Mouse (Mus musculus): ENCODE results near the gene Glrx5. TPM values are rescaled to one million over a fixed set of nuclear protein-coding genes. Genes with fewer than 3 reads are reported as not detected.

The Glrx5 gene
- polyA plus RNA-seq, 1 experiment from 2014 or later = 246 TPM

GRCm38 (mm10) chr12:105075496-105075895 is 43.0 kb downstream of the Glrx5 start:
- Histone ChIP-seq H3K36me3 (no peaks in the 10 kb centered on the region), H3K27me3 (ENCODE audit: low read depth, poor library complexity, severe bottlenecking) (0 out of 2 replicates have a peak, but pooled peaks cover 6% of the 10 kb centered on the region), H3K9me3 (replicated peaks) (no peaks in the 10 kb centered on the region), H3K4me3 (no peak overlapping the region), H3K4me1 (peaks cover 14% of the 10 kb centered on the region), H3K27ac (replicated peaks) (0 out of 2 replicates have a peak overlapping the region, but pooled peaks have one; percentile 33)
- no peak for DNase-seq (ENCODE audit: low spot score)
- 73% methylated on average over 7 of the region's 7 CpGs for WGBS

DNA sequence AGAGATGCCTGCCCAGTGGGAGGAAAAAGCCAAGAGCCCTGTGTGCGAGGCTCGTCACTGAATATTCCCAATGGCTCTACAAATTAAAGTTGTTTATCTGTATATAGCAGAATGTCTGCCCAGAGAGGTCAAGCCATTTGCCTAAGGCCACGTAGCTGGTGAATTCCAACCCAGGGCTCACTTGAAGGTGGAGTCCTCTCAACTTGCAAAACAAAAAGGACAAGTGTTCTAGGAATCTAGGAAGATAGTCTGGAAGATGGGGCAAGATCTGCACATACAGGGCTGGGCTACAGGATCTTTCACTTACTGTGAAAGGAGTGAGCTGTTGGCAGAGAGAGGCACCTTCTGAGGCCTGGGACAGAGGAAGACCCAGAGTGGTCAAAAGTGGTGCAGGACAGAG is 44.0 kb downstream of the Glrx5 start:
- 95% methylated on average over 3 of the region's 3 CpGs for WGBS
- H3K4me3 ChIP-seq = no peak overlapping the region
- no peaks in the 10 kb centered on the region for H3K36me3 ChIP-seq
- peak overlapping the region; percentile 33; the same call in 1 of the 2 replicates for H3K27ac ChIP-seq (replicated peaks)
- no peaks in the 10 kb centered on the region for H3K9me3 ChIP-seq (replicated peaks)
- 0 out of 2 replicates have a peak, but pooled peaks cover 6% of the 10 kb centered on the region for H3K27me3 ChIP-seq (ENCODE audit: low read depth, poor library complexity, severe bottlenecking)
- peaks cover 14% of the 10 kb centered on the region for H3K4me1 ChIP-seq
- no peak for DNase-seq (ENCODE audit: low spot score)

- H3K27ac ChIP-seq (replicated peaks) = no peak overlapping the region
- peaks cover 14% of the 10 kb centered on the region for H3K4me1 ChIP-seq
- H3K27me3 ChIP-seq (ENCODE audit: low read depth, poor library complexity, severe bottlenecking) = 0 out of 2 replicates have a peak, but pooled peaks cover 6% of the 10 kb centered on the region
- no peak overlapping the region for H3K4me3 ChIP-seq
- no peaks in the 10 kb centered on the region for H3K36me3 ChIP-seq
- H3K9me3 ChIP-seq (replicated peaks) = no peaks in the 10 kb centered on the region
- DNase-seq (ENCODE audit: low spot score) = no peak
- WGBS = 88% methylated on average over 2 of the region's 2 CpGs
Measured at GRCm38 (mm10) chr12:105077232-105077631, 44.7 kb downstream of the Glrx5 start.

DNA sequence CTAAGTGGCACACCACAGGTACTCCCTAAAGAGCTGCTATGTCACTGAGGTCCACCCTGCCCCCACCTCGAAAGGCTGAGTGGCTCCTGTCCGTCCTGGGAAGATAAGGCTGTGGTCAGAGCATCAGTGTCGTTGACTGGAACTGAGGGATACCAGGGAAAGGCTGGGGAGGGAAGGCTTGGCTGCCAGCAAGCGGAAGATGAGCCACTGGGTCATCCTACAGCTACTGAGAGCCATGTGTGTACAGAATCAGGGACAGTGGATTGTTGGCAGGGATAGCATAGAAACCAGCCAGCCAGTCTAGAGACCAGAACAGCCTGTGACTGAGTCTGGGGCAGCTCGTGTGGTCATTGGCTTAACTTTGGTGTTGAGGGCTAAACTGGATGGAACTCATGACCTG is 51.7 kb downstream of the Glrx5 start:
- Histone ChIP-seq H3K36me3 (no peaks in the 10 kb centered on the region), H3K27me3 (ENCODE audit: low read depth, poor library complexity, severe bottlenecking) (peaks cover 19% of the 10 kb centered on the region), H3K9me3 (replicated peaks) (no peaks in the 10 kb centered on the region), H3K4me1 (peaks cover 14% of the 10 kb centered on the region), H3K27ac (replicated peaks) (no peak overlapping the region), H3K4me3 (no peak overlapping the region)
- DNase-seq (ENCODE audit: low spot score) = no peak
- WGBS = 77% methylated on average over 5 of the region's 5 CpGs

DNA sequence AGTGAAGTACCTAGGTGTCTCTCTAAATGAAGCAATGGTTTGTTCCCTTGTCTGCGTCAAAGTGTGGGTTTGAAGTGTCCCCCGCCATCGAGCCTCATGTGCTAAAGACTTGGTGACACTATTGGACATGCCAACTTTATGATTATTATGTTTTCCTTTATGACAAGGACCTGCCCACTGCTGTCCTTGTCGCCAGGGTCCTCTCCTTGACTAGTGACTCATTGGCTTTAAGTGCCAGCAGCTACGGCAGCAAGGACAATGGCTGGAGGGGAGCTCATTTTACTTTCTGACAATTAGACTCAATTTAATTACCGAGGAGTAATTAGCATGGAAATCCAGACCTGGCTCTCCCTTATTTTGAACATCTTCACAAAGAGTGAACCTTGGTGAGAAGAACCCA is 52.3 kb downstream of the Glrx5 start:
- 90% methylated on average over 6 of the region's 6 CpGs for WGBS
- Histone ChIP-seq H3K4me1 (peaks cover 20% of the 10 kb centered on the region), H3K27me3 (ENCODE audit: low read depth, poor library complexity, severe bottlenecking) (peaks cover 19% of the 10 kb centered on the region), H3K4me3 (no peak overlapping the region), H3K27ac (replicated peaks) (no peak overlapping the region), H3K9me3 (replicated peaks) (no peaks in the 10 kb centered on the region), H3K36me3 (no peaks in the 10 kb centered on the region)
- no peak for DNase-seq (ENCODE audit: low spot score)

GRCm38 (mm10) chr12:105085296-105085695 is 52.8 kb downstream of the Glrx5 start:
- Histone ChIP-seq H3K36me3 (no peaks in the 10 kb centered on the region), H3K4me1 (peaks cover 21% of the 10 kb centered on the region), H3K27ac (replicated peaks) (no peak overlapping the region), H3K27me3 (ENCODE audit: low read depth, poor library complexity, severe bottlenecking) (peaks cover 19% of the 10 kb centered on the region), H3K4me3 (no peak overlapping the region), H3K9me3 (replicated peaks) (no peaks in the 10 kb centered on the region)
- no peak for DNase-seq (ENCODE audit: low spot score)
- WGBS = 82% methylated on average over 12 of the region's 12 CpGs

- WGBS = 98% methylated on average over 6 of the region's 6 CpGs
Measured at GRCm38 (mm10) chr12:105086781-105087180, 54.3 kb downstream of the Glrx5 start.

GRCm38 (mm10) chr12:105087353-105087752 is 54.9 kb downstream of the Glrx5 start:
- 80% methylated on average over 3 of the region's 3 CpGs for WGBS
- no peaks in the 10 kb centered on the region for H3K36me3 ChIP-seq
- no peak for DNase-seq (ENCODE audit: low spot score)

More at GRCm38 (mm10) chr12:105086781-105087180, 54.3 kb downstream of the Glrx5 start:
- H3K4me3 ChIP-seq = no peak overlapping the region
- peaks cover 30% of the 10 kb centered on the region for H3K27me3 ChIP-seq (ENCODE audit: low read depth, poor library complexity, severe bottlenecking)
- H3K4me1 ChIP-seq = peaks cover 21% of the 10 kb centered on the region
- H3K27ac ChIP-seq (replicated peaks) = no peak overlapping the region
- no peaks in the 10 kb centered on the region for H3K36me3 ChIP-seq
- 0 out of 2 replicates have a peak, but pooled peaks cover 3% of the 10 kb centered on the region for H3K9me3 ChIP-seq (replicated peaks)
- DNase-seq (ENCODE audit: low spot score) = no peak

GRCm38 (mm10) chr12:105089231-105089630 is 56.7 kb downstream of the Glrx5 start:
- 31% methylated on average over 5 of the region's 5 CpGs for WGBS
- H3K4me1 ChIP-seq = peaks cover 42% of the 10 kb centered on the region
- peak; percentile 65 for DNase-seq (ENCODE audit: low spot score)
- H3K4me3 ChIP-seq = no peak overlapping the region
- 0 out of 2 replicates have a peak, but pooled peaks cover 3% of the 10 kb centered on the region for H3K9me3 ChIP-seq (replicated peaks)
- 0 out of 2 replicates have a peak overlapping the region, but pooled peaks have one; percentile 17 for H3K27ac ChIP-seq (replicated peaks)
- no peaks in the 10 kb centered on the region for H3K36me3 ChIP-seq
- peaks cover 42% of the 10 kb centered on the region for H3K27me3 ChIP-seq (ENCODE audit: low read depth, poor library complexity, severe bottlenecking)

More at GRCm38 (mm10) chr12:105087353-105087752, 54.9 kb downstream of the Glrx5 start:
- Histone ChIP-seq H3K4me3 (no peak overlapping the region), H3K9me3 (replicated peaks) (0 out of 2 replicates have a peak, but pooled peaks cover 3% of the 10 kb centered on the region), H3K27ac (replicated peaks) (no peak overlapping the region), H3K4me1 (peaks cover 23% of the 10 kb centered on the region), H3K27me3 (ENCODE audit: low read depth, poor library complexity, severe bottlenecking) (peaks cover 36% of the 10 kb centered on the region)

- Histone ChIP-seq H3K27me3 (ENCODE audit: low read depth, poor library complexity, severe bottlenecking) (peaks cover 47% of the 10 kb centered on the region), H3K4me3 (no peak overlapping the region), H3K9me3 (replicated peaks) (0 out of 2 replicates have a peak, but pooled peaks cover 3% of the 10 kb centered on the region), H3K36me3 (no peaks in the 10 kb centered on the region), H3K27ac (replicated peaks) (no peak overlapping the region), H3K4me1 (peaks cover 42% of the 10 kb centered on the region)
- WGBS = 87% methylated on average over 6 of the region's 6 CpGs
- DNase-seq (ENCODE audit: low spot score) = no peak
Measured at GRCm38 (mm10) chr12:105091604-105092003, 59.1 kb downstream of the Glrx5 start.

Small RNAs within 50 kb of the gene (microRNA-seq; reads per million reads assigned to microRNA genes)
- 2.1 reads per million for gene Mir3069

Other genes starting within 250 kb of the Glrx5 start
- gene Clmn, start 167.6 kb upstream of the Glrx5 start, polyA plus RNA-seq (2016; fragmentation: Nextera tagmentation; extraction: Ambion mirVana) = 1.7 and 1.9 TPM in 2 replicates
- gene Syne3, start 22.9 kb upstream of the Glrx5 start, polyA plus RNA-seq (2016; fragmentation: Nextera tagmentation; extraction: Ambion mirVana) = 0.10 and 0.14 TPM in 2 replicates
- gene Tcl1b2, start 113.3 kb downstream of the Glrx5 start, polyA plus RNA-seq (2016; fragmentation: Nextera tagmentation; extraction: Ambion mirVana) = not detected in 2 replicates
- gene Tcl1b1, start 127.0 kb downstream of the Glrx5 start, polyA plus RNA-seq (2016; fragmentation: Nextera tagmentation; extraction: Ambion mirVana) = not detected in 2 replicates
- gene Tcl1b5, start 143.7 kb downstream of the Glrx5 start, polyA plus RNA-seq (2016; fragmentation: Nextera tagmentation; extraction: Ambion mirVana) = not detected in 2 replicates
- gene Tcl1b3, start 158.4 kb downstream of the Glrx5 start, polyA plus RNA-seq (2016; fragmentation: Nextera tagmentation; extraction: Ambion mirVana) = not detected in 2 replicates
- not detected in 2 replicates for gene Tcl1b4, start 169.3 kb downstream of the Glrx5 start, polyA plus RNA-seq (2016; fragmentation: Nextera tagmentation; extraction: Ambion mirVana)
- not detected in 2 replicates for gene Tcl1, start 190.1 kb downstream of the Glrx5 start, polyA plus RNA-seq (2016; fragmentation: Nextera tagmentation; extraction: Ambion mirVana)